Mouse (Mus musculus) stomach, postnatal 0 days (tissue): ENCODE data around the gene Ptpro.

Experiments used
- CTCF ChIP-seq: IDR thresholded peaks from 2 replicates; pipeline ENCODE4 v1.5.1; 2016; ENCODE audit warnings: antibody characterized with exemption, low read depth, mild to moderate bottlenecking, moderate library complexity
- EP300 ChIP-seq: optimal IDR thresholded peaks from 2 replicates; pipeline ENCODE3; 2016; ENCODE audit warnings: antibody characterized with exemption

DNA sequence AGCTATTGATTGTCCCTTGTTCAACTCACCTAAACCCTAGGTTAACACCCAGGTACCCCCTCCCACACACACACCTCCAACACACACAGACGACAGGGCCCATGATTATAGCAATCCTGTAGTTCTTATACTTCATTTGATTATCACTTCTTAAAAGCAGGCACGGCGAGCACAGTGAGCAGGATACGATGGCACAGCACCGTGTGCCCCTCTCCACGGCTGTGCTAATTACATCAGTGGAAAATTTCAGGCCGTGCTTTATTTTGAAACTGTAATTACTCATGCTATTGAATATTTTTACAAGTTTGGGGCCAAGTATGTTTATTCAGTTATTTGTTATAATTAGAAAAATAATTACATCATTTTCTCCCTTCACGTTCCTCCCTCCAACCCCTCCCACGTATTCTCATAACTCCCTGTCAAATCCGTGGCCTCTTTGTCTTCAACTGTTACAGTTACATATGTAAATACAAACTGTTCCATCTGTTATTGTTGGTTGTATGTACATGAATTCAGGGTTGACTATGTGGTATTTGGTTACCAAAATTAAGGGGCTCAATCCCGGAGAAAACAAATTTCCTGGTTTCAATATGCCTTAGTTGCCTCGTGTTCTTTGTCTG, 66.2 kb downstream of the Ptpro start:
- TF ChIP-seq CTCF (no peak), EP300 (no peak)
